Mouse (Mus musculus): Measurements from ENCODE around the gene Park7. TPM values are rescaled to one million over a fixed set of nuclear protein-coding genes. Genes with fewer than 3 reads are reported as not detected.
A peak's percentile ranks its signal among the peaks of the same experiment; 100 is the strongest.

Park7 gene
- 100 to 1,000 TPM; 449 to 481 TPM for polyA plus RNA-seq (2017; shearing (Covaris generic))

- ATAC-seq = peak; percentile 63
Observed at GRCm38 (mm10) chr4:150914290-150914733, at the start of gene Park7, which contains the start of gene Tnfrsf9. Gene Park7 (minus strand): TSS chr4:150914437. Gene Tnfrsf9 (plus strand): TSS chr4:150914562.

- no peak for ATAC-seq
Observed at GRCm38 (mm10) chr4:150963711-150964110, 49.5 kb upstream of the Park7 start.

- no peak for ATAC-seq
Observed at GRCm38 (mm10) chr4:150962231-150962630, 48.0 kb upstream of the Park7 start.

GRCm38 (mm10) chr4:150958536-150958935 lies 44.3 kb upstream of the Park7 start:
- no peak for ATAC-seq

- ATAC-seq = no peak
Observed at GRCm38 (mm10) chr4:150957106-150957458, 42.8 kb upstream of the Park7 start.

- ATAC-seq = no peak
Observed at GRCm38 (mm10) chr4:150956369-150957105, 42.3 kb upstream of the Park7 start.

- ATAC-seq = peak; percentile 87
Observed at GRCm38 (mm10) chr4:150950972-150951371, 36.7 kb upstream of the Park7 start.

GRCm38 (mm10) chr4:150944707-150945106 lies 30.5 kb upstream of the Park7 start:
- ATAC-seq = no peak

GRCm38 (mm10) chr4:150939991-150940651 lies 25.9 kb upstream of the Park7 start:
- ATAC-seq = peak; percentile 79

- ATAC-seq = peak; percentile 55
Observed at GRCm38 (mm10) chr4:150938063-150938452, 23.8 kb upstream of the Park7 start.

GRCm38 (mm10) chr4:150937293-150938062 lies 23.2 kb upstream of the Park7 start:
- ATAC-seq = peak; percentile 34

- no peak for ATAC-seq
Observed at GRCm38 (mm10) chr4:150933503-150933902, 19.3 kb upstream of the Park7 start.

GRCm38 (mm10) chr4:150927789-150928188 lies 13.6 kb upstream of the Park7 start:
- ATAC-seq = peak; percentile 29

- peak; percentile 45 for ATAC-seq
Observed at GRCm38 (mm10) chr4:150926924-150927705, 12.9 kb upstream of the Park7 start.

- ATAC-seq = no peak
Observed at GRCm38 (mm10) chr4:150925923-150926322, 11.7 kb upstream of the Park7 start.

GRCm38 (mm10) chr4:150924936-150925335 lies 10.7 kb upstream of the Park7 start:
- ATAC-seq = peak; percentile 37

- peak; percentile 56 for ATAC-seq
Observed at GRCm38 (mm10) chr4:150924308-150924707, 10.1 kb upstream of the Park7 start.

- ATAC-seq = peak; percentile 36
Observed at GRCm38 (mm10) chr4:150921206-150921605, 7.0 kb upstream of the Park7 start.

GRCm38 (mm10) chr4:150917336-150918027 lies 3.2 kb upstream of the Park7 start:
- no peak for ATAC-seq

- peak; percentile 55 for ATAC-seq
Observed at GRCm38 (mm10) chr4:150915181-150915906, 1.1 kb upstream of the Park7 start.

GRCm38 (mm10) chr4:150913743-150914142 lies 494 bp downstream of the Park7 start:
- ATAC-seq = no peak

Measured in activated CD4-positive, CD25-positive, alpha-beta regulatory T cell, adult 4 months (primary cell).